ENCODE assay signal across 7 mouse cellular contexts in the genomic region with DNA sequence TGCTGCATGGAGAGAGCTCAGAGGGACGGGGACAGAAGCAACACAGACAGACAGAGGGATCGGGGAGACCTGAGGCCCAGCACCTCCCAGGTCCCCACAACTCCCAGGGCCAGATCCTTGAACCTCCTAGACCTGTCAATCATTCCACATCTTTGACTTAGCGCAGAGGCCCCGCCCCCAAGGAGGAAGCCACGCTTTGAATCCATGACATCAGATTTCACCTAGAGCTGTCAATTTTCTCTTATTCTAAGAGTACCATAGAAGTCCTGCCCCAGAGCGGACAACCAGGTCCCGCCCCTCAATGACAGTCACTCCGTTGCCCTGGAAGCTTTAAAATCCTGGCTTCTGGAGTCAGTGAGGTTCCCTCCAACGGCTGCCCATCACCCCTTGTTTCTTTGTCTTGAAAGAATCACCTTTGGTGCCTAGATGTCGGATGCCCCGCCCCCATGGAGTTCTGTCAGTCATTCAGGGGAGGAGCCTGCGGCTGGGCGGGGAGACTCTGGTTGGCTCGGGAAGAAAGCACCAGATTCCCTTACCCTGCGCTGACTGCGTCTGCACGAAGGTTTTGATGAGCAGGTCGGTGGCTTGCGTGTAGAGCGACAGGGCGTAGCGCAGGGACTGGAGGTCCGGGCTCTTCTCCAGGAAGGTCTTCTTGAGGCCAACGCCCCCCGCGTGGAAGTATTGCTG. TPM values are rescaled to one million over a fixed set of nuclear protein-coding genes. Genes with fewer than 3 reads are reported as not detected.
DNase-seq lines count a peak whose midpoint lies in the region; ATAC-seq and TF ChIP-seq lines count a peak whose summit lies in the region.

No protein-coding gene starts in this region.

- TF ChIP-seq POLR2A in CH12.LX (IDR thresholded peaks at IDR 0.05; ENCODE audit: low read depth, low read length) = no peak; the same call in 1 of the 2 replicates

- H3K4me3 ChIP-seq in CH12.LX (replicated peaks in 1 of 3; ENCODE audit: low read depth in 2 of 3, low read length in 2 of 3, poor library complexity in 1 of 3) = peak overlapping the region; percentile 53 to 64 (median 58)
- peak overlapping the region; percentile 34 for H3K4me3 ChIP-seq in forebrain, embryonic 10.5 days
- no peak overlapping the region for H3K4me3 ChIP-seq in hindbrain, embryonic 16.5 days (ENCODE audit: low read length)
- peak overlapping the region; percentile 6; the same call in 1 of the 2 replicates for H3K4me3 ChIP-seq in liver, embryonic 11.5 days (ENCODE audit: low read depth, low read length)

- H3K9ac ChIP-seq in CH12.LX (ENCODE audit: insufficient read depth, low read depth) = 0 out of 2 replicates have a peak overlapping the region, but pooled peaks have one; percentile 17
- peak overlapping the region; percentile 41; the same call in 1 of the 2 replicates for H3K9ac ChIP-seq in hindbrain, embryonic 16.5 days (ENCODE audit: low read depth, low read length)
- H3K9ac ChIP-seq in liver, embryonic 11.5 days (ENCODE audit: low read depth, low read length) = no peak overlapping the region; the same call in 1 of the 2 replicates

- TF ChIP-seq EP300 in CH12.LX (IDR thresholded peaks at IDR 0.05; ENCODE audit: low read length) = no peak

- TF ChIP-seq CTCF in CH12.LX (conservative IDR thresholded peaks at IDR 0.05 in 1 of 2, IDR thresholded peaks at IDR 0.05 in 1 of 2; ENCODE audit: low read depth in 2 of 2, low read length in 2 of 2) = no peak

- peaks cover 10% of the 10 kb centered on the region for H3K9me3 ChIP-seq in CH12.LX (replicated peaks; ENCODE audit: low read length)
- H3K9me3 ChIP-seq in forebrain, embryonic 10.5 days = peaks cover 18% of the 10 kb centered on the region
- H3K9me3 ChIP-seq in hindbrain, embryonic 16.5 days (ENCODE audit: control insufficient read depth, low read length) = no peaks in the 10 kb centered on the region
- H3K9me3 ChIP-seq in liver, embryonic 11.5 days (ENCODE audit: control insufficient read depth, low read length) = no peaks in the 10 kb centered on the region

- TF ChIP-seq RAD21 in CH12.LX (IDR thresholded peaks at IDR 0.05; ENCODE audit: low read depth, low read length) = no peak; the same call in 1 of the 2 replicates

- peak overlapping the region; percentile 16; the same call in 1 of the 2 replicates for H3K27ac ChIP-seq in CH12.LX (ENCODE audit: insufficient read depth, low read depth)
- H3K27ac ChIP-seq in forebrain, embryonic 10.5 days = peak overlapping the region; percentile 51; the same call in 1 of the 2 replicates
- 0 out of 2 replicates have a peak overlapping the region, but pooled peaks have one; percentile 48 for H3K27ac ChIP-seq in hindbrain, embryonic 16.5 days (ENCODE audit: low read depth, low read length)
- H3K27ac ChIP-seq in liver, embryonic 11.5 days (ENCODE audit: low read depth, low read length) = no peak overlapping the region

- dilution Hi-C loops in CH12.LX (cut with MboI; ENCODE audit: extremely low pct_ligation_motif_present, extremely low pct_unique_long_range_greater_than_20kb, low sequenced_read_pairs) = no loop called here

- H3K36me3 ChIP-seq in CH12.LX (replicated peaks in 1 of 2; ENCODE audit: control insufficient read depth in 1 of 2, insufficient read depth in 1 of 2, low read length in 1 of 2) = peaks cover 5 to 16% of the 10 kb centered on the region in 2 experiments
- peaks cover 3% of the 10 kb centered on the region; the same call in 1 of the 2 replicates for H3K36me3 ChIP-seq in forebrain, embryonic 10.5 days (replicated peaks)
- H3K36me3 ChIP-seq in hindbrain, embryonic 16.5 days (ENCODE audit: control insufficient read depth, insufficient read depth, low read length) = peaks cover 12% of the 10 kb centered on the region
- no peaks in the 10 kb centered on the region for H3K36me3 ChIP-seq in liver, embryonic 11.5 days (ENCODE audit: control insufficient read depth, insufficient read depth, low read length)

- H3K79me2 ChIP-seq in CH12.LX (replicated peaks; ENCODE audit: control insufficient read depth, extremely low read depth, insufficient read depth, poor library complexity, severe bottlenecking) = no peaks in the 10 kb centered on the region

- DNase-seq in CH12.LX (ENCODE audit: extremely low read depth) (peak; percentile 96), ZHBTc4 (ENCODE audit: low read depth, low spot score) (peak; percentile 84)
- peak; percentile 78 for DNase-seq in forebrain, embryonic 10.5 days (ENCODE audit: extremely low spot score, low spot score)
- DNase-seq in liver, embryonic 11.5 days (ENCODE audit: low spot score) = peak; percentile 75
- peak; percentile 90 for DNase-seq in thymus, postnatal 4 days

- in situ Hi-C loops in CH12.LX (cut with MboI; ENCODE audit: low pct_ligation_motif_present, low pct_unique_long_range_greater_than_20kb, low sequenced_read_pairs) = loop anchor here (5.0 kb wide), 1 partner anchor 72 kb away; no protein-coding TSS in a partner anchor

- H3K4me1 ChIP-seq in CH12.LX (ENCODE audit: control insufficient read depth in 1 of 2, insufficient read depth in 2 of 2) = peaks cover 30 to 82% of the 10 kb centered on the region in 2 experiments
- H3K4me1 ChIP-seq in forebrain, embryonic 10.5 days = peaks cover 33% of the 10 kb centered on the region
- peaks cover 11% of the 10 kb centered on the region for H3K4me1 ChIP-seq in hindbrain, embryonic 16.5 days (ENCODE audit: control insufficient read depth, insufficient read depth, low read depth, low read length)
- H3K4me1 ChIP-seq in liver, embryonic 11.5 days (replicated peaks; ENCODE audit: control insufficient read depth, insufficient read depth, low read length) = peaks cover 12% of the 10 kb centered on the region

- no peaks in the 10 kb centered on the region for H3K27me3 ChIP-seq in CH12.LX (replicated peaks)
- peaks cover 87% of the 10 kb centered on the region for H3K27me3 ChIP-seq in forebrain, embryonic 10.5 days (ENCODE audit: poor library complexity, severe bottlenecking)
- H3K27me3 ChIP-seq in hindbrain, embryonic 16.5 days (replicated peaks; ENCODE audit: control insufficient read depth, insufficient read depth, low read length) = peaks cover 2% of the 10 kb centered on the region
- peaks cover 51% of the 10 kb centered on the region for H3K27me3 ChIP-seq in liver, embryonic 11.5 days (replicated peaks; ENCODE audit: control insufficient read depth, insufficient read depth, low read length)

- ATAC-seq in hindbrain, embryonic 16.5 days = peak; percentile 35
- peak; percentile 60 for ATAC-seq in liver, embryonic 11.5 days (replicated peaks; ENCODE audit: low FRiP score)
- peak; percentile 28; the same call in 1 of the 2 replicates for ATAC-seq in monocyte, adult 5-6 weeks (replicated peaks; ENCODE audit: insufficient number of reproducible peaks, low FRiP score, low TSS enrichment, poor library complexity, severe bottlenecking)

- peak overlapping the region; percentile 88 for H3K4me2 ChIP-seq in CH12.LX (ENCODE audit: insufficient read depth, low read depth, poor library complexity, severe bottlenecking)
- H3K4me2 ChIP-seq in hindbrain, embryonic 16.5 days (ENCODE audit: low read length) = peak overlapping the region; percentile 39
- H3K4me2 ChIP-seq in liver, embryonic 11.5 days = peak overlapping the region; percentile 54

- 2% methylated on average over 26 of the region's 26 CpGs for WGBS in forebrain, embryonic 10.5 days
- whole genome bisulfite sequencing in hindbrain, embryonic 16.5 days = 5% methylated on average over 26 of the region's 26 CpGs
- 2% methylated on average over 26 of the region's 26 CpGs for WGBS in liver, embryonic 11.5 days

RNA-seq across cellular contexts. Expression of a gene that starts 23.3 kb away (rescaled TPM):
- 85.3 and 92.0 TPM in 2 replicates for total RNA-seq in CH12.LX (2012; rRNA removed)
- total RNA-seq in CH12.LX (2014; rRNA removed) = 68.7 and 72.0 TPM in 2 replicates
- 72.0 and 73.7 TPM in 2 replicates for polyA plus RNA-seq in CH12.LX (2012; ENCODE audit: insufficient read length, low read depth)
- polyA plus RNA-seq in forebrain, embryonic 10.5 days (2016; fragmentation: Nextera tagmentation; extraction: Ambion mirVana) = 44.2 and 47.4 TPM in 2 replicates
- polyA plus RNA-seq in hindbrain, embryonic 16.5 days (2015; fragmentation: Nextera tagmentation; extraction: Ambion mirVana) = 62.1 and 74.1 TPM in 2 replicates
- 45.2 and 45.4 TPM in 2 replicates for polyA plus RNA-seq in liver, embryonic 11.5 days (2014; fragmentation: Nextera tagmentation; extraction: Ambion mirVana)
- 39.9 to 78.4 TPM (median 65.4 TPM) in 3 replicates for total RNA-seq in monocyte, adult 5-6 weeks (2017)

RNA-seq across cellular contexts. Expression of a gene that starts 36.7 kb away (rescaled TPM):
- total RNA-seq in CH12.LX (2012; rRNA removed) (95.2 and 136 TPM in 2 replicates), CH12.LX (2014; rRNA removed) (86.3 and 89.2 TPM in 2 replicates)
- 92.8 and 98.6 TPM in 2 replicates for polyA plus RNA-seq in CH12.LX (2012; ENCODE audit: insufficient read length, low read depth)
- polyA plus RNA-seq in forebrain, embryonic 10.5 days (2016; fragmentation: Nextera tagmentation; extraction: Ambion mirVana) = 4.1 and 5.1 TPM in 2 replicates
- polyA plus RNA-seq in hindbrain, embryonic 16.5 days (2015; fragmentation: Nextera tagmentation; extraction: Ambion mirVana) = 6.4 and 7.8 TPM in 2 replicates
- 0.88 and 3.8 TPM in 2 replicates for polyA plus RNA-seq in liver, embryonic 11.5 days (2014; fragmentation: Nextera tagmentation; extraction: Ambion mirVana)
- 6.3 to 12.8 TPM (median 6.9 TPM) in 3 replicates for total RNA-seq in monocyte, adult 5-6 weeks (2017)

RNA-seq across cellular contexts. Expression of a gene that starts 37.4 kb away (rescaled TPM):
- total RNA-seq in CH12.LX (2012; rRNA removed) (1.0 and 1.7 TPM in 2 replicates), CH12.LX (2014; rRNA removed) (0.55 and 0.68 TPM in 2 replicates)
- 0.79 and 2.1 TPM in 2 replicates for polyA plus RNA-seq in CH12.LX (2012; ENCODE audit: insufficient read length, low read depth)
- polyA plus RNA-seq in forebrain, embryonic 10.5 days (2016; fragmentation: Nextera tagmentation; extraction: Ambion mirVana) = 2.9 and 3.3 TPM in 2 replicates
- polyA plus RNA-seq in hindbrain, embryonic 16.5 days (2015; fragmentation: Nextera tagmentation; extraction: Ambion mirVana) = 22.4 and 23.1 TPM in 2 replicates
- polyA plus RNA-seq in liver, embryonic 11.5 days (2014; fragmentation: Nextera tagmentation; extraction: Ambion mirVana) = 0.41 and 0.45 TPM in 2 replicates
- 0.21 to 0.97 TPM (median 0.29 TPM) in 3 replicates for total RNA-seq in monocyte, adult 5-6 weeks (2017)

RNA-seq across cellular contexts. Expression of a gene that starts 42.0 kb away (rescaled TPM):
- 39.2 and 47.1 TPM in 2 replicates for total RNA-seq in CH12.LX (2012; rRNA removed)
- 13.3 and 15.0 TPM in 2 replicates for total RNA-seq in CH12.LX (2014; rRNA removed)
- polyA plus RNA-seq in CH12.LX (2012; ENCODE audit: insufficient read length, low read depth) = 35.6 and 37.8 TPM in 2 replicates
- polyA plus RNA-seq in forebrain, embryonic 10.5 days (2016; fragmentation: Nextera tagmentation; extraction: Ambion mirVana) = 2.5 and 3.0 TPM in 2 replicates
- polyA plus RNA-seq in hindbrain, embryonic 16.5 days (2015; fragmentation: Nextera tagmentation; extraction: Ambion mirVana) = 7.3 and 8.1 TPM in 2 replicates
- 10.1 and 11.0 TPM in 2 replicates for polyA plus RNA-seq in liver, embryonic 11.5 days (2014; fragmentation: Nextera tagmentation; extraction: Ambion mirVana)
- total RNA-seq in monocyte, adult 5-6 weeks (2017) = 7.1 to 25.6 TPM (median 11.2 TPM) in 3 replicates

RNA-seq across cellular contexts. Expression of a gene that starts 42.1 kb away (rescaled TPM):
- total RNA-seq in CH12.LX (2012; rRNA removed) = 183 and 215 TPM in 2 replicates
- 94.2 and 118 TPM in 2 replicates for total RNA-seq in CH12.LX (2014; rRNA removed)
- 72.5 and 74.9 TPM in 2 replicates for polyA plus RNA-seq in CH12.LX (2012; ENCODE audit: insufficient read length, low read depth)
- 262 and 266 TPM in 2 replicates for polyA plus RNA-seq in forebrain, embryonic 10.5 days (2016; fragmentation: Nextera tagmentation; extraction: Ambion mirVana)
- 220 and 237 TPM in 2 replicates for polyA plus RNA-seq in hindbrain, embryonic 16.5 days (2015; fragmentation: Nextera tagmentation; extraction: Ambion mirVana)
- 200 TPM in 2 replicates for polyA plus RNA-seq in liver, embryonic 11.5 days (2014; fragmentation: Nextera tagmentation; extraction: Ambion mirVana)
- total RNA-seq in monocyte, adult 5-6 weeks (2017) = 31.2 to 49.8 TPM (median 36.8 TPM) in 3 replicates

Comparison
In these comparisons a context has a peak if more than half of its experiments do, and no peak if none do; other contexts are left out.
1. RNA of a gene that starts 36.7 kb away (polyA plus RNA-seq): 92.8 to 98.6 TPM in CH12.LX; 6.4 to 7.8 TPM in hindbrain, embryonic 16.5 days, 4.1 to 5.1 TPM in forebrain, embryonic 10.5 days and 0.88 to 3.8 TPM in liver, embryonic 11.5 days; every median in the first group is over 10 times any median in the second.
2. Peak in every context shown above with its lines, with median percentiles within 50 percentile points of each other: DNase-seq, H3K4me2 ChIP-seq and ATAC-seq.